Mouse (Mus musculus) forebrain, embryonic 16.5 days (tissue): ENCODE results near the gene Gp1bb. TPM values are rescaled to one million over a fixed set of nuclear protein-coding genes. Genes with fewer than 3 reads are reported as not detected.

Experiments used
- ATAC-seq: fragments of 200-750 bp; cut with Nextera tagmentation; 2 replicates; pipeline ENCODE4 v1.8.0; 2017; ENCODE audit warnings: mild to moderate bottlenecking, moderate library complexity
- H3K27ac ChIP-seq: fragments of 300-500 bp; sonication (generic); 2 replicates; pipeline ENCODE4 v1.5.1; 2014; ENCODE audit warnings: low read length, control low read depth
- H3K27me3 ChIP-seq: fragments of 300-500 bp; sonication (generic); replicated peaks from 2 replicates; pipeline ENCODE4 v1.6.1; 2014; ENCODE audit warnings: low read length; ENCODE audit not compliant: control insufficient read depth, insufficient read depth
- H3K36me3 ChIP-seq: fragments of 300-500 bp; sonication (generic); 2 replicates; pipeline ENCODE4 v1.6.1; 2014; ENCODE audit not compliant: control insufficient read depth, insufficient read depth
- H3K4me1 ChIP-seq: fragments of 300-500 bp; sonication (generic); replicated peaks from 2 replicates; pipeline ENCODE4 v1.6.1; 2014; ENCODE audit warnings: low read length; ENCODE audit not compliant: control insufficient read depth, insufficient read depth
- H3K4me2 ChIP-seq: fragments of 300-500 bp; sonication (generic); 2 replicates; pipeline ENCODE4 v1.6.1; 2014; ENCODE audit warnings: mild to moderate bottlenecking, low read length, control low read depth
- H3K4me3 ChIP-seq: fragments of 300-500 bp; sonication (generic); replicated peaks from 2 replicates; pipeline ENCODE4 v1.5.1; 2014; ENCODE audit warnings: mild to moderate bottlenecking, low read length, control low read depth
- H3K9ac ChIP-seq: fragments of 300-500 bp; sonication (generic); replicated peaks from 2 replicates; pipeline ENCODE4 v1.6.1; 2014; ENCODE audit warnings: low read depth, low read length, control low read depth
- H3K9me3 ChIP-seq: fragments of 300-500 bp; sonication (generic); 2 replicates; pipeline ENCODE4 v1.6.1; 2016; ENCODE audit warnings: low read length; ENCODE audit not compliant: control insufficient read depth
- WGBS: fragments of 180-500 bp; shearing (Covaris S2); extraction: QIAGEN DNeasy Blood & Tissue Kit; methylation state at CpG from one replicate; pipeline ENCODE4 v1.1.7; 2014; 5-methylcytosine and 5-hydroxymethylcytosine counted together
- polyA plus RNA-seq: library from polyadenylated mRNA; unstranded; fragments of >200 nt; fragmentation: Nextera tagmentation; extraction: Ambion mirVana; gene quantifications from 2 replicates; pipeline ENCODE4 v1.2.1, GENCODE M21; 2015

Gene Gp1bb
- polyA plus RNA-seq, 1 experiment from 2014 or later, result 8.0 TPM

DNA sequence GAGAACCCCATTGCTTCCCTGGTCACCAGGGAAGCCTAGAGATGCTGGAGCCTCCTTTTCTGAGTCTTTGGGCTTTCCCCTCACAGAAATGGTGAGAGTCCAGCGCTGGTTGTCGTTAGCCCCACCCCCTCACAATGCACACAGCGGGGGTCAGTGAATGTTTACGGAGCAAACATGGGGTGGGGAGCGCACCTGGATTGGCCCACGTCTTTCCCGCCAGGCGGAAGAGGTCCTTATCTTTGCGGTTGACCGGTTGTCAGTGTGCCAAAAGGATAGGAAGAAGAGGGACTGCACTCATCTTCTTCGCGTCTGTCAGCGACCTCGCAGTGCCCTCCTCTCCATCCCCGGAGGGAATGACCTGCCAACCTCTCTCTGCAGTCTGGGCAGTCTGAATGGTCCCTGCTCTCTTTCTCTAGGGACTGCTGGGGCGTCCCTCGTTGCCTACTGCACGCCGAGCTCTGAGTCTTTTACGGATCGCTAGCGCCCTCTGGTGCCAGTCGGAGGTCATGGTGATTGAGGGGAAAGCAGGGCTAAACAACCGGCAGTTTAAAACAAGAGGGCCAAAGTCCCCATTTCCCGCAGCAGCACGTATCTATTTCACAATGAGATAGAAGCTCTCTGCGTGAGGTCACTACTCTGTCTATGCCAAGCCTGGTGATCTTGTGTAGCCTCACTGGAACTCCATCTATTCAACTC is 4.7 kb downstream of the Gp1bb start:
- Histone ChIP-seq H3K36me3 (peaks cover 8% of the 10 kb centered on the region), H3K9ac (peak overlapping the region; percentile 32), H3K4me3 (peak overlapping the region; percentile 26), H3K4me1 (peaks cover 19% of the 10 kb centered on the region), H3K27ac (no peak overlapping the region), H3K4me2 (peak overlapping the region; percentile 54), H3K27me3 (peaks cover 41% of the 10 kb centered on the region), H3K9me3 (no peaks in the 10 kb centered on the region)
- 2% methylated on average over 27 of the region's 27 CpGs for WGBS
- ATAC-seq, result peak; percentile 72

GRCm38 (mm10) chr16:18613301-18613700 is 8.9 kb downstream of the Gp1bb start:
- 94% methylated on average over 3 of the region's 3 CpGs for WGBS
- Histone ChIP-seq H3K4me1 (peaks cover 5% of the 10 kb centered on the region), H3K27ac (no peak overlapping the region), H3K36me3 (no peaks in the 10 kb centered on the region), H3K27me3 (peaks cover under 1% of the 10 kb centered on the region), H3K9me3 (no peaks in the 10 kb centered on the region), H3K4me2 (no peak overlapping the region), H3K4me3 (no peak overlapping the region), H3K9ac (no peak overlapping the region)
- no peak for ATAC-seq

GRCm38 (mm10) chr16:18611752-18612151 is 10.5 kb downstream of the Gp1bb start:
- 0 out of 2 replicates have a peak, but pooled peaks cover 2% of the 10 kb centered on the region for H3K27me3 ChIP-seq
- H3K27ac ChIP-seq, result no peak overlapping the region
- ATAC-seq, result no peak
- no peaks in the 10 kb centered on the region for H3K36me3 ChIP-seq
- H3K9me3 ChIP-seq, result no peaks in the 10 kb centered on the region
- peaks cover 4% of the 10 kb centered on the region for H3K4me1 ChIP-seq
- no peak overlapping the region for H3K4me2 ChIP-seq
- no peak overlapping the region for H3K9ac ChIP-seq
- H3K4me3 ChIP-seq, result no peak overlapping the region
- 88% methylated on average over 13 of the region's 13 CpGs for WGBS

GRCm38 (mm10) chr16:18609099-18609498 is 13.1 kb downstream of the Gp1bb start:
- Histone ChIP-seq H3K4me3 (no peak overlapping the region), H3K36me3 (no peaks in the 10 kb centered on the region), H3K4me2 (no peak overlapping the region), H3K27ac (no peak overlapping the region), H3K27me3 (0 out of 2 replicates have a peak, but pooled peaks cover 2% of the 10 kb centered on the region), H3K9ac (no peak overlapping the region), H3K9me3 (no peaks in the 10 kb centered on the region), H3K4me1 (peaks cover 4% of the 10 kb centered on the region)
- 82% methylated on average over 2 of the region's 2 CpGs for WGBS
- no peak for ATAC-seq

DNA sequence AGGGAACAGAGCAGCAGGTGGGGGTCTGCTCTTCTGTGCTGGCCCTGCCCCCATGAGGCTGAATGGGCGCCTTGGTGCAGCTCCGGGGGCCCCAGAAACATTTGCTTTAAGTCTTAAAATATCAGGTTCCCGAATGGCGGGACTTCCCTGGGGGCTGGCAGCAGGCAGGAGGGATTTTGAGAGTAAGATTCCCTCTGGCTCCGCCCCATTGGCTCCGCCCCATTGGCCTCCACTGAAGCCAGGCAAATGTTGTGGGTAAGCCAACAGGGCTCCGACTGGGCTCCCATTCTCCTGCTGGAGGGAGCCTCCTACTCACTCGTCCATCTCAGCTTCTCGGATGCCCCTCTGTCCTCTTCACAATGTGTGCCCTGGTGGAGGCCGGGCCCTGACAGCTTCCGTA is 14.0 kb downstream of the Gp1bb start:
- WGBS, result 5% methylated on average over 11 of the region's 11 CpGs

DNA sequence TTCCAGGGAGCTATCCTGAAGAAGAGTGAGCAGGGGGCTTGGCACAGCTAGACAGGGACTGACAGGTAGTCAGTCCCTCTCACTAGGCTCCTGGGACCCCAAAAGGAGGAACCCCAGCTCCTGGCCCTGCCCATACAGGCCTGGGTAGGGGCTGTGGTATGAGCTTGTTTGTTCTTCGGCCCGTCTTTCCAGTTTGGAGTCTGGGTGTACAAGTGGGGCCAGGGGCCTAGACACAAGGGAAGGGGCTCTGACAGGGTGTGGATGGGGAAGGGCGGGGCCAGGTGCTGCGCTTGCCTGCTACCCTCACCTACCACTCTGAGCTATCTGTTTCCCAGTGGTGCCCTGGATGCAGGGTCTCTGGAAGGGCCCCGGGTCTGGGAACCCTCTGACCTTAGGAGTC is 16.5 kb downstream of the Gp1bb start:
- Histone ChIP-seq H3K9ac (no peak overlapping the region), H3K4me1 (peaks cover 4% of the 10 kb centered on the region), H3K9me3 (no peaks in the 10 kb centered on the region), H3K27me3 (0 out of 2 replicates have a peak, but pooled peaks cover 2% of the 10 kb centered on the region), H3K4me2 (no peak overlapping the region), H3K4me3 (no peak overlapping the region), H3K36me3 (no peaks in the 10 kb centered on the region), H3K27ac (no peak overlapping the region)
- WGBS, result 81% methylated on average over 5 of the region's 5 CpGs
- no peak for ATAC-seq

More for the DNA sequence above, 14.0 kb downstream of the Gp1bb start:
- H3K9ac ChIP-seq, result no peak overlapping the region
- ATAC-seq, result 0 out of 2 replicates have a peak, but pooled peaks have one; percentile 20
- H3K4me2 ChIP-seq, result peak overlapping the region; percentile 11; the same call in 1 of the 2 replicates
- H3K27ac ChIP-seq, result no peak overlapping the region
- 0 out of 2 replicates have a peak, but pooled peaks cover 2% of the 10 kb centered on the region for H3K27me3 ChIP-seq
- H3K36me3 ChIP-seq, result no peaks in the 10 kb centered on the region
- H3K4me3 ChIP-seq, result no peak overlapping the region
- H3K4me1 ChIP-seq, result peaks cover 4% of the 10 kb centered on the region
- H3K9me3 ChIP-seq, result no peaks in the 10 kb centered on the region

GRCm38 (mm10) chr16:18604267-18604701 is 17.9 kb downstream of the Gp1bb start:
- Histone ChIP-seq H3K4me2 (no peak overlapping the region), H3K4me3 (no peak overlapping the region), H3K9me3 (no peaks in the 10 kb centered on the region), H3K27me3 (0 out of 2 replicates have a peak, but pooled peaks cover 2% of the 10 kb centered on the region), H3K36me3 (no peaks in the 10 kb centered on the region), H3K4me1 (peaks cover 4% of the 10 kb centered on the region), H3K27ac (no peak overlapping the region), H3K9ac (no peak overlapping the region)
- WGBS, result 59% methylated on average over 8 of the region's 8 CpGs
- ATAC-seq, result no peak; the same call in 1 of the 2 replicates

DNA sequence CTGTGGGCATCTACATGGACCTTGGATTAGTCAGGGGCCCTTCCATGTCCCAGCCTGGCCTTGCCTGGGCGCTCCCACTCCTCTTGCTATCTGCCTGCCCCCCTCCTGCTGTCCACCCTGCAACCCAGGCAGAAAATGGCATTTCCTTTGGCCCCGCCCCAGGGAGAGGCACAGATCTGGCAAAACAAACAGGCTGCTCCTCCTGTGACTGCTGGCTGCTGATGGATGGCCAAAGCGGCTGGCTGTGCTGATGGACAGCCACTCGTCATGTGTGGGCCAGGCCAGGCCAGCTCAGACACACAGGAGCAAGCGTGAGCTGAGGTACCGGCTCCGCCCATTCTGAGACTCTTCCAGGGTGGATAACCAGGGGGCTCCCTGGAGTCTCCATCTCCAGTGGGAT is 20.8 kb downstream of the Gp1bb start:
- Histone ChIP-seq H3K4me3 (no peak overlapping the region), H3K9me3 (no peaks in the 10 kb centered on the region), H3K9ac (no peak overlapping the region), H3K27me3 (no peaks in the 10 kb centered on the region), H3K4me1 (no peaks in the 10 kb centered on the region), H3K36me3 (no peaks in the 10 kb centered on the region), H3K4me2 (no peak overlapping the region), H3K27ac (no peak overlapping the region)
- WGBS, result 60% methylated on average over 7 of the region's 7 CpGs
- no peak for ATAC-seq

DNA sequence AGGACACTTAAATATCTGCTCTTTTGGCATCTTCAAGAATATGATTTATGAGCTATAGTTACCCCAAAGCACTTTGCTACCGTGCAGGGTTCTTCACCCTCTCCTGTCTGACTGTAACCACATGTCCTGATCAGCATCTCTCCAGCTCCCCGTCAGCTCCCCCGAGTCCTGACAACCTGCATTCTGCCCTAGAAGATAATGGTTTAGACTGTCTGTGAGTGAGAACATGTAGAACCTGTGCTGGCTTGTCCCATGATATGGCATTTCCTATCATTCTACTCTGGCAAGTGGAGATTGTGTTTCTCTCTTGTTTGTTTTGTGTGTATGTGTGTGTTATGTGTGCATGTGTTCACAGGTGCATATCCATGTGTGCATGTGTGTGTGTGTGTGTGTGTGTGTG is 24.2 kb downstream of the Gp1bb start:
- Histone ChIP-seq H3K36me3 (no peaks in the 10 kb centered on the region), H3K27ac (no peak overlapping the region), H3K4me1 (no peaks in the 10 kb centered on the region), H3K4me2 (no peak overlapping the region), H3K9ac (no peak overlapping the region), H3K9me3 (no peaks in the 10 kb centered on the region), H3K27me3 (peaks cover 8% of the 10 kb centered on the region), H3K4me3 (no peak overlapping the region)
- 82% methylated on average over 3 of the region's 3 CpGs for WGBS
- ATAC-seq, result no peak
